Mouse (Mus musculus) limb, embryonic 12.5 days (tissue): ENCODE data around the gene Slc29a1. TPM values are rescaled to one million over a fixed set of nuclear protein-coding genes. Genes with fewer than 3 reads are reported as not detected.

ENCODE experiments used
- ATAC-seq: fragments of 200-750 bp; cut with Nextera tagmentation; 2 replicates; pipeline ENCODE4 v1.8.0; 2017; ENCODE audit warnings: low read depth, moderate TSS enrichment; ENCODE audit not compliant: insufficient number of reproducible peaks, insufficient read depth, low FRiP score, low TSS enrichment
- H3K27ac ChIP-seq: fragments of 300-500 bp; sonication (generic); 2 replicates; pipeline ENCODE4 v1.5.1; 2016; ENCODE audit warnings: mild to moderate bottlenecking, moderate library complexity
- H3K27me3 ChIP-seq: fragments of 300-500 bp; sonication (generic); 2 replicates; pipeline ENCODE4 v1.6.1; 2016; ENCODE audit warnings: mild to moderate bottlenecking, moderate library complexity
- H3K36me3 ChIP-seq: fragments of 300-500 bp; sonication (generic); 2 replicates; pipeline ENCODE4 v1.6.1; 2016; ENCODE audit warnings: mild to moderate bottlenecking, moderate library complexity
- H3K4me1 ChIP-seq: fragments of 300-500 bp; sonication (generic); replicated peaks from 2 replicates; pipeline ENCODE4 v1.6.1; 2016
- H3K4me2 ChIP-seq: fragments of 300-500 bp; sonication (generic); 2 replicates; pipeline ENCODE4 v1.6.1; 2016; ENCODE audit warnings: mild to moderate bottlenecking, moderate library complexity
- H3K4me3 ChIP-seq: fragments of 300-500 bp; sonication (generic); replicated peaks from 2 replicates; pipeline ENCODE4 v1.5.1; 2016; ENCODE audit warnings: mild to moderate bottlenecking
- H3K9ac ChIP-seq: fragments of 300-500 bp; sonication (generic); replicated peaks from 2 replicates; pipeline ENCODE4 v1.6.1; 2016; ENCODE audit warnings: mild to moderate bottlenecking, moderate library complexity
- H3K9me3 ChIP-seq: fragments of 300-500 bp; sonication (generic); 2 replicates; pipeline ENCODE4 v1.6.1; 2016; ENCODE audit warnings: mild to moderate bottlenecking, moderate library complexity
- WGBS: fragments of 180-500 bp; shearing (Covaris S2); methylation state at CpG from one replicate; pipeline ENCODE4 v1.1.7; 2016; 5-methylcytosine and 5-hydroxymethylcytosine counted together
- polyA plus RNA-seq: library from polyadenylated mRNA; unstranded; fragments of >200 nt; fragmentation: Nextera tagmentation; extraction: Ambion mirVana; gene quantifications from 2 replicates; pipeline ENCODE4 v1.2.1, GENCODE M21; 2016

The Slc29a1 gene
- polyA plus RNA-seq, 1 experiment from 2014 or later = 55.4 TPM

- ATAC-seq = no peak
- Histone ChIP-seq H3K27ac (no peak overlapping the region), H3K4me3 (no peak overlapping the region), H3K27me3 (0 out of 2 replicates have a peak, but pooled peaks cover 1% of the 10 kb centered on the region), H3K9ac (no peak overlapping the region), H3K9me3 (no peaks in the 10 kb centered on the region), H3K36me3 (no peaks in the 10 kb centered on the region), H3K4me2 (no peak overlapping the region), H3K4me1 (peaks cover 4% of the 10 kb centered on the region; the same call in 1 of the 2 replicates)
- 91% methylated on average over 4 of the region's 4 CpGs for WGBS
These were observed 9.0 kb upstream of the Slc29a1 start for GRCm38 (mm10) chr17:45608396-45608795.

GRCm38 (mm10) chr17:45606992-45607879, 7.8 kb upstream of the Slc29a1 start:
- WGBS = 81% methylated on average over 15 of the region's 15 CpGs
- no peak overlapping the region for H3K27ac ChIP-seq
- peaks cover 4% of the 10 kb centered on the region; the same call in 1 of the 2 replicates for H3K4me1 ChIP-seq
- peaks cover 4% of the 10 kb centered on the region for H3K27me3 ChIP-seq
- no peaks in the 10 kb centered on the region for H3K9me3 ChIP-seq
- H3K36me3 ChIP-seq = no peaks in the 10 kb centered on the region
- H3K4me2 ChIP-seq = no peak overlapping the region
- no peak for ATAC-seq
- no peak overlapping the region for H3K4me3 ChIP-seq
- no peak overlapping the region for H3K9ac ChIP-seq

GRCm38 (mm10) chr17:45602984-45603383, 3.6 kb upstream of the Slc29a1 start:
- 73% methylated on average over 3 of the region's 3 CpGs for WGBS
- H3K27me3 ChIP-seq = peaks cover 39% of the 10 kb centered on the region
- no peak for ATAC-seq
- no peak overlapping the region for H3K4me2 ChIP-seq
- peaks cover 35% of the 10 kb centered on the region for H3K4me1 ChIP-seq
- no peak overlapping the region for H3K4me3 ChIP-seq
- no peak overlapping the region for H3K9ac ChIP-seq
- H3K9me3 ChIP-seq = no peaks in the 10 kb centered on the region
- H3K27ac ChIP-seq = no peak overlapping the region
- H3K36me3 ChIP-seq = no peaks in the 10 kb centered on the region

GRCm38 (mm10) chr17:45601877-45602304, 2.5 kb upstream of the Slc29a1 start, which contains the start of gene Mymx:
Gene Mymx, minus strand, starts transcription at chr17:45602102.
- peaks cover 41% of the 10 kb centered on the region for H3K4me1 ChIP-seq
- peak within 1 kb of the TSS; percentile 19; the same call in 1 of the 2 replicates for H3K4me2 ChIP-seq
- H3K4me3 ChIP-seq = 0 out of 2 replicates have a peak within 1 kb of the TSS, but pooled peaks have one; percentile 3
- 0 out of 2 replicates have a peak, but pooled peaks have one; percentile 39 for ATAC-seq
- 31% methylated on average over 6 of the region's 6 CpGs for WGBS
- H3K27me3 ChIP-seq = peaks cover 39% of the 10 kb centered on the region
- 0 out of 2 replicates have a peak within 1 kb of the TSS, but pooled peaks have one; percentile 9 for H3K9ac ChIP-seq
- H3K9me3 ChIP-seq = no peaks in the 10 kb centered on the region
- no peaks in the 10 kb centered on the region for H3K36me3 ChIP-seq
- H3K27ac ChIP-seq = peak within 1 kb of the TSS; percentile 37; the same call in 1 of the 2 replicates

- Histone ChIP-seq H3K9ac (0 out of 2 replicates have a peak overlapping the region, but pooled peaks have one; percentile 9), H3K4me1 (peaks cover 45% of the 10 kb centered on the region), H3K9me3 (no peaks in the 10 kb centered on the region), H3K27me3 (peaks cover 43% of the 10 kb centered on the region), H3K27ac (peak overlapping the region; percentile 37; the same call in 1 of the 2 replicates), H3K4me2 (peak overlapping the region; percentile 19; the same call in 1 of the 2 replicates), H3K36me3 (no peaks in the 10 kb centered on the region), H3K4me3 (0 out of 2 replicates have a peak overlapping the region, but pooled peaks have one; percentile 3)
- ATAC-seq = no peak
- WGBS = 14% methylated on average over 22 of the region's 22 CpGs
These were observed 1.9 kb upstream of the Slc29a1 start for GRCm38 (mm10) chr17:45601325-45601724.

GRCm38 (mm10) chr17:45600267-45600666, 861 bp upstream of the Slc29a1 start:
- no peak overlapping the region for H3K27ac ChIP-seq
- peaks cover 48% of the 10 kb centered on the region for H3K27me3 ChIP-seq
- H3K9ac ChIP-seq = no peak overlapping the region
- WGBS = 43% methylated on average over 8 of the region's 8 CpGs
- H3K9me3 ChIP-seq = no peaks in the 10 kb centered on the region
- H3K4me2 ChIP-seq = peak overlapping the region; percentile 78; the same call in 1 of the 2 replicates
- 0 out of 2 replicates have a peak overlapping the region, but pooled peaks have one; percentile 39 for H3K4me3 ChIP-seq
- no peak for ATAC-seq
- no peaks in the 10 kb centered on the region for H3K36me3 ChIP-seq
- H3K4me1 ChIP-seq = peaks cover 54% of the 10 kb centered on the region

GRCm38 (mm10) chr17:45598891-45599290, 515 bp downstream of the Slc29a1 start:
- peak overlapping the region; percentile 39 for H3K4me3 ChIP-seq
- H3K9ac ChIP-seq = no peak overlapping the region
- H3K4me2 ChIP-seq = peak overlapping the region; percentile 78
- peaks cover 62% of the 10 kb centered on the region for H3K27me3 ChIP-seq
- H3K4me1 ChIP-seq = peaks cover 68% of the 10 kb centered on the region
- no peaks in the 10 kb centered on the region for H3K9me3 ChIP-seq
- WGBS = 66% methylated on average over 3 of the region's 3 CpGs
- no peak for ATAC-seq
- H3K36me3 ChIP-seq = no peaks in the 10 kb centered on the region
- H3K27ac ChIP-seq = no peak overlapping the region

GRCm38 (mm10) chr17:45598376-45598775, 1.0 kb downstream of the Slc29a1 start:
- H3K4me3 ChIP-seq = no peak overlapping the region
- no peak overlapping the region for H3K27ac ChIP-seq
- 76% methylated on average over 2 of the region's 2 CpGs for WGBS
- H3K9ac ChIP-seq = no peak overlapping the region
- H3K27me3 ChIP-seq = peaks cover 66% of the 10 kb centered on the region
- H3K4me1 ChIP-seq = peaks cover 73% of the 10 kb centered on the region
- no peak overlapping the region for H3K4me2 ChIP-seq
- no peak for ATAC-seq
- no peaks in the 10 kb centered on the region for H3K9me3 ChIP-seq
- H3K36me3 ChIP-seq = no peaks in the 10 kb centered on the region

GRCm38 (mm10) chr17:45597787-45598186, 1.6 kb downstream of the Slc29a1 start:
- peaks cover 71% of the 10 kb centered on the region for H3K27me3 ChIP-seq
- no peak for ATAC-seq
- 25% methylated on average over 3 of the region's 3 CpGs for WGBS
- no peaks in the 10 kb centered on the region for H3K9me3 ChIP-seq
- no peak overlapping the region for H3K4me3 ChIP-seq
- H3K36me3 ChIP-seq = no peaks in the 10 kb centered on the region
- peaks cover 79% of the 10 kb centered on the region for H3K4me1 ChIP-seq
- H3K9ac ChIP-seq = no peak overlapping the region
- H3K27ac ChIP-seq = no peak overlapping the region
- H3K4me2 ChIP-seq = no peak overlapping the region

- Histone ChIP-seq H3K4me2 (no peak overlapping the region), H3K4me3 (no peak overlapping the region), H3K9ac (no peak overlapping the region), H3K27ac (no peak overlapping the region), H3K9me3 (no peaks in the 10 kb centered on the region), H3K36me3 (no peaks in the 10 kb centered on the region), H3K4me1 (peaks cover 84% of the 10 kb centered on the region), H3K27me3 (peaks cover 71% of the 10 kb centered on the region)
- 33% methylated on average over 11 of the region's 11 CpGs for WGBS
- no peak for ATAC-seq
These were observed 2.6 kb downstream of the Slc29a1 start for GRCm38 (mm10) chr17:45596631-45597396.
